Mouse (Mus musculus): ENCODE measurements around the gene Zfp141. TPM values are rescaled to one million over a fixed set of nuclear protein-coding genes. Genes with fewer than 3 reads are reported as not detected.
"Not testable (repeated sequence)": the region's sequence is repeated elsewhere in the genome, so short reads cannot be mapped to it uniquely, and the experiment has no call there.

Zfp141 gene
- polyA plus RNA-seq (2016; fragmentation: Nextera tagmentation; extraction: Ambion mirVana) = 5.2 and 6.8 TPM in 2 replicates

DNA sequence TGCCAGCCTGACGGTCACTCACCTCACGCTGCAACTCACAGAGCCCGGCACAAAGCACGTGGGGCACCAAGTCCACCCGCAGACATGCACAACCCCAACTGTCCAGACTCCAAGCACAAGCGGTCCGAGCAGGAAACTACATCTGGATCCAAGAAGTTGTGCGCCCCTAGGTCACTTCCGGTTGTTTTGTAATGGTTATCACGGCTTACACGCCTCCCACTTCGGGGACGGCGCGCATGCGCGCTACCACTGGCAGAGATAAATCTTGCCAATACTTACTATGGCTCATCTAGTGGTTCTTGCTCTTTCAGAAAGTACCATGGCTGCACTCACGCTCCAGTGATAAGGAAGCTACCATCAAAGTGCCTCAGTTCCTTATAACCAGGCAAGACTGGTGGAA is at the start of gene Zfp141:
Gene Zfp141 (minus strand): TSS at position 153 of the 400 bp plus-strand sequence.
- H3K27ac ChIP-seq = peak within 1 kb of the TSS; percentile 45
- under 1% methylated on average over 18 of the region's 18 CpGs for WGBS (ENCODE audit: insufficient replicate concordance)
- H3K36me3 ChIP-seq = peaks cover 14% of the 10 kb centered on the region
- peak within 1 kb of the TSS; percentile 70 for H3K4me3 ChIP-seq
- peak within 1 kb of the TSS; percentile 75 for H3K4me2 ChIP-seq
- H3K9me3 ChIP-seq (replicated peaks); H3K27me3 ChIP-seq (replicated peaks): not testable (repeated sequence)
- H3K9ac ChIP-seq = peak within 1 kb of the TSS; percentile 73
- peak; percentile 91 for ATAC-seq
- H3K4me1 ChIP-seq = peaks cover 14% of the 10 kb centered on the region; the same call in 1 of the 2 replicates

DNA sequence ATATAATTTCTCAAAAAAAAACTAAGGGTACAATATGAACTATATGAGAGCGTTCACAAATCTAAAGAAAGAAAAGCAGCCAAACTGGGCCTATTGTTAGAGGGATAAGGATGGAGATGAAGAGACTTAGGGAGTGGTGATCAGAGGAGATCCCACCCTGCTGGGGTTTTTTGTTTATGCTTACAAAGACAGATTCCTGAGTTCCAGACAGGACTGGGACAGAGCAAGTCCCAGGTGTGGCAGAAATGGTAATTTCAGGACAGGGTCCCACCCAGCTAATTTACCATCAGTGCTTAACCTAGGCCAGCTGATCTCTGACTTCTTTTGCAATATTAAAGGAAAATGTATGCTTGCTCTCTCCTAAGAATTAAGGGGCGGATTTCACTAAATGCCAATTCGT is 46.2 kb upstream of the Zfp141 start:
- WGBS (ENCODE audit: insufficient replicate concordance) = 60% methylated on average over 3 of the region's 3 CpGs
- no peak for ATAC-seq
- H3K36me3 ChIP-seq = no peaks in the 10 kb centered on the region
- peaks cover under 1% of the 10 kb centered on the region; the same call in 1 of the 2 replicates for H3K9me3 ChIP-seq (replicated peaks)
- H3K27ac ChIP-seq = no peak overlapping the region
- H3K4me1 ChIP-seq = no peaks in the 10 kb centered on the region
- H3K27me3 ChIP-seq (replicated peaks) = no peaks in the 10 kb centered on the region
- H3K4me2 ChIP-seq = no peak overlapping the region
- H3K4me3 ChIP-seq = no peak overlapping the region
- H3K9ac ChIP-seq = no peak overlapping the region

DNA sequence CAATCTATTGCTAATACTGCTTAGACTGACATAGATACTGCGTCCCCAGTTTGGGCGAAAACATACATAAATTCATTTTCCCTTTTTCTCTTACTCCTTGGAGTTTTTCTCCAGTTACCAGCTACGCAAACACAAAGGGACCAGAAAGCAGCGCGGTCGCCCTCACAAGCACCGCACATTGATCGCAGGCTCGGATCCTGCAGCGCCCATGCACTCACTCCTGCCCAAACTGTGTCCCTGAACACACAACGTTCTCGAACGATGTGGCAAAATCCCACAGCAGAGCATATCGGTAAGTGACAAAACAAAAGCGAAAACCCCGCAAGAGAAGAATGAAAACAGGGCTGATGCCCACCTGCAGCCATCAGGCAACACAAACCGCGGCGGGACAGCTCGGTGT is 354 bp downstream of the Zfp141 start:
- H3K36me3 ChIP-seq = peaks cover 16% of the 10 kb centered on the region
- under 1% methylated on average over 20 of the region's 20 CpGs for WGBS (ENCODE audit: insufficient replicate concordance)
- ATAC-seq = peak; percentile 65

DNA sequence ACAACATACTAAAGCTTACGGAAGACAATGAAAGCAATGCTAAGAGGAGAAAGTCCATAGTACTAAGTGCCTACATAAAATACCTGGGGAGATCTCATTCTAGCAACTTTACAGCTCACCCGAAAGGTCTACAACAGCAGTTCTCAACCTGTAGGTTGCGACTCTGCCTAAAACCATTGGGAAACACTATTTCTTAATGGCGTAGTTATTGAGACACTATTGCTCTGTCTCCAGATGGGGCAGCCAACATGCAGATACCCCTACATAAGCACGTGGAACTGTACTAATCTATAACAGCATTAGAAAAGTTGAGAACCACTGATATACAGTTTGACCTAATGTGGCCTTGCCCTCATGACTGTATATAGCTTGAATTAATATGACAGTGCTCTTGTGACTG is 7.3 kb downstream of the Zfp141 start:
- no peak overlapping the region for H3K27ac ChIP-seq
- no peak overlapping the region for H3K4me3 ChIP-seq
- H3K9me3 ChIP-seq (replicated peaks) = no peaks in the 10 kb centered on the region
- H3K9ac ChIP-seq = no peak overlapping the region
- H3K4me1 ChIP-seq = no peaks in the 10 kb centered on the region
- H3K36me3 ChIP-seq = peaks cover 47% of the 10 kb centered on the region
- no peak for ATAC-seq
- 77% methylated on average over 5 of the region's 5 CpGs for WGBS (ENCODE audit: insufficient replicate concordance)
- H3K27me3 ChIP-seq (replicated peaks) = no peaks in the 10 kb centered on the region
- no peak overlapping the region for H3K4me2 ChIP-seq

More for the DNA sequence above, 354 bp downstream of the Zfp141 start:
- H3K9me3 ChIP-seq (replicated peaks) = no peaks in the 10 kb centered on the region
- peaks cover 14% of the 10 kb centered on the region; the same call in 1 of the 2 replicates for H3K4me1 ChIP-seq
- H3K9ac ChIP-seq = peak overlapping the region; percentile 73
- peak overlapping the region; percentile 70 for H3K4me3 ChIP-seq
- peak overlapping the region; percentile 75 for H3K4me2 ChIP-seq
- no peaks in the 10 kb centered on the region for H3K27me3 ChIP-seq (replicated peaks)
- H3K27ac ChIP-seq = peak overlapping the region; percentile 45

DNA sequence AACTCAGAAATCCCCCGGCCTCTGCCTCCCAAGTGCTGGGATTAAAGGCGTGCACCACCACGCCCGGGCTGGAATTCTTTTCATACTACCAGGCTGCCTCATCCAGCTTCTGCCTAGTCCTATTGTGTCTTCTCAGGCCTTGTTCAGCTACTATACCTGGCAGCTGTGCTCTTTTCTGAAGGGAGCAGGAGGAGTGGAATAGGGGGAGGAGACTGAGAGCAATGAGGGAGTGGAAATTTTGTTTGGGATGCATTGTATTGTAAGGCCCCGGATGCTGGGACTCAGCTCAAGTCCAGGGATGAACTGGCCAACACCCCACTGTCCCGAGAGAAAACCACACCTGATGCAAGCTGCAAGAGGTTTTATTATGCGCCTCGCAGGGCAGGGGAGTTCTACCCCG is 8.2 kb downstream of the Zfp141 start:
- no peaks in the 10 kb centered on the region for H3K4me1 ChIP-seq

DNA sequence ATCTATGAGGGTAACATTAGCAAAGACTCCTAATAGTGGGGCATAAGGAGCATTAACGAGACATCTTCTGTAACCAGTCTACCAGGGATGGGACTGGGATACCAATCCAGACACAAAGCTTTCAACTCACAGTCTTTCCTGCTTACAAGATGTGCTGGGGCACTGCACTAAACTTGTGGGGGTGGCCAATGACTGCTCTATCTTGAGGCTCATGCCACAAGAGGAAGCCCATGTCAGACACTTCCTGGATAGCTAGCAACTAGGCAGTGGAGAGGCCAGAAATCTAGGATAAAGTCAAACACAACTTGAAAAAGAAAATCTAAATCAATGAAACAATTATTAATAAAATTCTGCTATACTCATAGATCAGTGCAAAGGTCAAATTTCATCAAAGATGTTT is 9.3 kb downstream of the Zfp141 start:
- 52% methylated on average over 1 of the region's 1 CpGs for WGBS (ENCODE audit: insufficient replicate concordance)
- Histone ChIP-seq H3K9ac (no peak overlapping the region), H3K36me3 (peaks cover 43% of the 10 kb centered on the region), H3K9me3 (replicated peaks) (no peaks in the 10 kb centered on the region), H3K27ac (no peak overlapping the region), H3K4me1 (no peaks in the 10 kb centered on the region), H3K4me3 (no peak overlapping the region), H3K27me3 (replicated peaks) (no peaks in the 10 kb centered on the region), H3K4me2 (no peak overlapping the region)
- ATAC-seq = no peak

More for the DNA sequence above, 8.2 kb downstream of the Zfp141 start:
- no peak overlapping the region for H3K27ac ChIP-seq
- ATAC-seq = no peak
- no peaks in the 10 kb centered on the region for H3K9me3 ChIP-seq (replicated peaks)
- no peak overlapping the region for H3K4me3 ChIP-seq
- H3K4me2 ChIP-seq = no peak overlapping the region
- WGBS (ENCODE audit: insufficient replicate concordance) = 79% methylated on average over 9 of the region's 9 CpGs
- peaks cover 44% of the 10 kb centered on the region for H3K36me3 ChIP-seq
- no peaks in the 10 kb centered on the region for H3K27me3 ChIP-seq (replicated peaks)
- H3K9ac ChIP-seq = no peak overlapping the region

GRCm38 (mm10) chr7:42490859-42491258 is 14.7 kb downstream of the Zfp141 start:
- 65% methylated on average over 5 of the region's 5 CpGs for WGBS (ENCODE audit: insufficient replicate concordance)
- H3K4me1 ChIP-seq = no peaks in the 10 kb centered on the region
- no peaks in the 10 kb centered on the region for H3K9me3 ChIP-seq (replicated peaks)

DNA sequence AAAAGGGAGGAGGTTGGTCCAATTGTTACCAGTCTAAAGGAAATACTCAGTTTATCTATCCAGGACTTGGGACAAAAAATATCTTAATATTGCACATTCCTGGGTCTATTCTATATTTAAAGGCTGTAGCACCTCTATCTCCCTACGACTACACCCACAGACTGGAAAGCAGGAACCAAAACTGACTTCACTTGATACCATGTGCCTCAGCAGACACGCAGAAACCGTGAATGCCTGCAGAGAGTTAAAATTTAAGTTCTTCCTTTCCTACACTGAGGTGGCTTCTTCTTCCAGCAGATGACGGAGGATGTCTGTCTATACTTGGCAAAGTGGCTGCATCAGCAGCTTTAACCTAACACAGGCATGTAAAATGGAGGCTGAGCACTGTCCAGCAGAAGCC is 15.2 kb downstream of the Zfp141 start:
- Histone ChIP-seq H3K27me3 (replicated peaks) (no peaks in the 10 kb centered on the region), H3K4me1 (no peaks in the 10 kb centered on the region), H3K36me3 (peaks cover 52% of the 10 kb centered on the region), H3K27ac (no peak overlapping the region), H3K9ac (no peak overlapping the region), H3K9me3 (replicated peaks) (no peaks in the 10 kb centered on the region), H3K4me2 (no peak overlapping the region), H3K4me3 (no peak overlapping the region)
- WGBS (ENCODE audit: insufficient replicate concordance) = 78% methylated on average over 4 of the region's 4 CpGs
- ATAC-seq = no peak

More at GRCm38 (mm10) chr7:42490859-42491258, 14.7 kb downstream of the Zfp141 start:
- Histone ChIP-seq H3K27me3 (replicated peaks) (no peaks in the 10 kb centered on the region), H3K36me3 (peaks cover 48% of the 10 kb centered on the region), H3K4me3 (no peak overlapping the region), H3K4me2 (no peak overlapping the region), H3K9ac (no peak overlapping the region), H3K27ac (no peak overlapping the region)
- ATAC-seq = no peak

DNA sequence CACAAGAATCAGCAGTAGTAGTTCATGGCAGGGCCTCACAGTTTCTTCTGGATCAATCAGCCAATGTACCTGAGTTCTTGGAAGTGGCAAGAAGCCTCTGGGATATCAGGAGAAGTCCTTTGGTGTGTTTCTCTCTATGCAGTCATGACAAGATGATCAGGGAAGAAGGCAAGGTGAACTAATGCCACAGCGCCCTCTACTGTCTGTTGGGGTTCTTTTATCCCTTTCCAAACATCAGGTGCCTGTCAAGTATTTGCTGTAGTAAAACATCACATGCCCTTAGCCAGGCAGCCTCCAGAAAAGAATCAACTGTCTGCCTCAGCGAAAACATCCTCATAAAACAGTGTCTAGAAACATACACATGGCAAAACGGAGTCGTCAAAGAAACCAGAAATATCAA is 50.9 kb downstream of the Zfp141 start:
- Histone ChIP-seq H3K27ac (no peak overlapping the region), H3K9ac (no peak overlapping the region), H3K9me3 (replicated peaks) (peaks cover 3% of the 10 kb centered on the region), H3K4me3 (no peak overlapping the region), H3K4me2 (no peak overlapping the region), H3K36me3 (no peaks in the 10 kb centered on the region), H3K4me1 (no peaks in the 10 kb centered on the region), H3K27me3 (replicated peaks) (no peaks in the 10 kb centered on the region)
- WGBS (ENCODE audit: insufficient replicate concordance) = 52% methylated on average over 4 of the region's 4 CpGs
- ATAC-seq = no peak

DNA sequence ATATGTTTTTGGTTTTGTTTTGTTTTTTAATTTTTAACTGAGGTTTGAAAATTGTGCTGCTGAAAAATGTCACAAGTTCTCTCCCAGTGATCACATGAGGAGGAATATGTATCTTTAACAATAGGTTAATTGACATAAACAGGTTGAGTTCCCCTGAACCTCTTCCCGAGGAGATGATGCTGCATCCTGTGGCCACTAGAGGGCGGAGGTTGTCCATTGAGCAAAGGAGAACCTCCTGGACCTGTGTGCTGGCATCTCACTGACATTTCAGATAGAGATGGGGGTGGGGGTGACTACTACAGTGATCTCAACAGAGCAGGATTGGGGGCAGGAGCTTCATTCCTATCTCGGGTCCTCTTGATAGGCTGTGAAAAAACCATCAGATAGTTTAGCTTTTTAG is 54.9 kb downstream of the Zfp141 start:
- H3K4me1 ChIP-seq = no peaks in the 10 kb centered on the region
- no peak overlapping the region for H3K4me2 ChIP-seq
- no peak for ATAC-seq
- no peaks in the 10 kb centered on the region for H3K27me3 ChIP-seq (replicated peaks)
- no peak overlapping the region for H3K4me3 ChIP-seq
- H3K27ac ChIP-seq = no peak overlapping the region
- peaks cover 14% of the 10 kb centered on the region for H3K9me3 ChIP-seq (replicated peaks)
- H3K36me3 ChIP-seq = no peaks in the 10 kb centered on the region
- WGBS (ENCODE audit: insufficient replicate concordance) = 23% methylated on average over 3 of the region's 3 CpGs
- H3K9ac ChIP-seq = no peak overlapping the region

- Histone ChIP-seq H3K27ac (no peak within 1 kb of the TSS), H3K9me3 (replicated peaks) (peaks cover 22% of the 10 kb centered on the region; the same call in 1 of the 2 replicates), H3K4me2 (no peak within 1 kb of the TSS), H3K36me3 (no peaks in the 10 kb centered on the region), H3K27me3 (replicated peaks) (no peaks in the 10 kb centered on the region), H3K4me1 (no peaks in the 10 kb centered on the region), H3K4me3 (no peak within 1 kb of the TSS), H3K9ac (no peak within 1 kb of the TSS)
- WGBS (ENCODE audit: insufficient replicate concordance) = 62% methylated on average over 5 of the region's 5 CpGs
- no peak for ATAC-seq
These were observed 57.7 kb downstream of the Zfp141 start, which contains the start of gene 4933421I07Rik for GRCm38 (mm10) chr7:42447850-42448249. Gene 4933421I07Rik, minus strand, starts transcription at chr7:42448120.

DNA sequence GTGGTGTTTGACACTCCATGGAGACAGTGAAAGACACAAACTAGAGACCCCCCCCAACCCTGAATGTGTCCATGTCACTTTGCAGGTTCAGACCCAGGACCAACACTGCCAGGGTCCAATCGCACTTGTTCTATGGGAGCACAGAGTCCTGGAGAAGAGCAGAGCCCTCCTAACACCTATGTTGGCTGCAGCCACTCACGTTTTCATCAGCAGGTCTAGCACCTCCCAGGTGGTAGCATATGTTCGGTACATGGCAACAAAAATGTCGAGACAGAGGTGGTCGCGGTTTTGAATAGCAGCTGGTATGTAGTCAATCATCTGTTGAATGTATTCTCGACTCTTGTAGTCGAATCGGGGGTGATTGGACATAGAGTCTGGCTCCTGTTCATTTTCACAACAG is 58.2 kb downstream of the Zfp141 start:
- 66% methylated on average over 9 of the region's 9 CpGs for WGBS (ENCODE audit: insufficient replicate concordance)
- no peak for ATAC-seq
- no peaks in the 10 kb centered on the region for H3K27me3 ChIP-seq (replicated peaks)
- peaks cover 22% of the 10 kb centered on the region; the same call in 1 of the 2 replicates for H3K9me3 ChIP-seq (replicated peaks)
- no peaks in the 10 kb centered on the region for H3K36me3 ChIP-seq
- no peak overlapping the region for H3K4me2 ChIP-seq
- H3K4me3 ChIP-seq = no peak overlapping the region
- H3K9ac ChIP-seq = no peak overlapping the region
- no peaks in the 10 kb centered on the region for H3K4me1 ChIP-seq
- H3K27ac ChIP-seq = no peak overlapping the region
